Mouse (Mus musculus) CD4-positive helper T cell, adult 2 months (primary cell): ENCODE results near the gene Sept6.

ENCODE experiments used
- DNase-seq: peaks from one replicate; pipeline ENCODE4 v3.0.0-alpha.2; 2012; ENCODE audit warnings: low read depth, missing footprints, low spot score

Gene Sept6

GRCm38 (mm10) chrX:36991694-36992093, at the start of gene Sept6:
Gene Sept6, minus strand, starts transcription at chrX:36991794.
- no peak for DNase-seq

GRCm38 (mm10) chrX:37028378-37028777, 36.8 kb upstream of the Sept6 start:
- no peak for DNase-seq

- DNase-seq = no peak
These were observed 32.2 kb upstream of the Sept6 start for GRCm38 (mm10) chrX:37023652-37024309.

GRCm38 (mm10) chrX:37022690-37023089, 31.1 kb upstream of the Sept6 start:
- peak; percentile 57 for DNase-seq

- peak; percentile 27 for DNase-seq
These were observed 27.5 kb upstream of the Sept6 start for GRCm38 (mm10) chrX:37019045-37019444.

GRCm38 (mm10) chrX:37018150-37018654, 26.6 kb upstream of the Sept6 start:
- DNase-seq = no peak

GRCm38 (mm10) chrX:37013870-37014269, 22.3 kb upstream of the Sept6 start:
- no peak for DNase-seq

- no peak for DNase-seq
These were observed 555 bp downstream of the Sept6 start for GRCm38 (mm10) chrX:36991039-36991438.

GRCm38 (mm10) chrX:36989752-36990404, 1.7 kb downstream of the Sept6 start:
- no peak for DNase-seq

- DNase-seq = peak; percentile 92
These were observed 2.3 kb downstream of the Sept6 start for GRCm38 (mm10) chrX:36989234-36989751.

- DNase-seq = peak; percentile 33
These were observed 2.8 kb downstream of the Sept6 start for GRCm38 (mm10) chrX:36988754-36989153.

- DNase-seq = peak; percentile 45
These were observed 3.7 kb downstream of the Sept6 start for GRCm38 (mm10) chrX:36987851-36988250.

GRCm38 (mm10) chrX:36985041-36985440, 6.6 kb downstream of the Sept6 start:
- no peak for DNase-seq

- peak; percentile 43 for DNase-seq
These were observed 7.8 kb downstream of the Sept6 start for GRCm38 (mm10) chrX:36983654-36984311.

GRCm38 (mm10) chrX:36982892-36983653, 8.5 kb downstream of the Sept6 start:
- peak; percentile 9 for DNase-seq

GRCm38 (mm10) chrX:36980563-36981187, 10.9 kb downstream of the Sept6 start:
- peak; percentile 89 for DNase-seq

GRCm38 (mm10) chrX:36977863-36978262, 13.7 kb downstream of the Sept6 start:
- DNase-seq = no peak

- no peak for DNase-seq
These were observed 14.6 kb downstream of the Sept6 start for GRCm38 (mm10) chrX:36976980-36977379.

GRCm38 (mm10) chrX:36976272-36976671, 15.3 kb downstream of the Sept6 start:
- DNase-seq = no peak

GRCm38 (mm10) chrX:36974905-36975304, 16.7 kb downstream of the Sept6 start:
- DNase-seq = no peak

GRCm38 (mm10) chrX:36972951-36973471, 18.6 kb downstream of the Sept6 start:
- DNase-seq = no peak
